Mouse (Mus musculus) liver, embryonic 14.5 days (tissue): ENCODE measurements around the gene Ebf1. TPM values are rescaled to one million over a fixed set of nuclear protein-coding genes. Genes with fewer than 3 reads are reported as not detected.

ENCODE experiments used
- ATAC-seq: fragments of 200-750 bp; cut with Nextera tagmentation; 2 replicates; pipeline ENCODE4 v1.8.0; 2017; ENCODE audit warnings: moderate number of reproducible peaks, mild to moderate bottlenecking, moderate library complexity; ENCODE audit not compliant: insufficient read depth
- DNase-seq, 3 experiments: peaks; one replicate each; pipeline ENCODE4 v3.0.0-alpha.2; 2012 to 2013; ENCODE audit warnings: low read depth in 3 of 3, low spot score in 3 of 3
- H3K27ac ChIP-seq: fragments of 300-500 bp; sonication (generic); 2 replicates; pipeline ENCODE4 v1.5.1; 2014; ENCODE audit warnings: moderate library complexity, mild to moderate bottlenecking, control low read depth, inconsistent platforms
- H3K27me3 ChIP-seq: fragments of 300-500 bp; sonication (generic); 2 replicates; pipeline ENCODE4 v1.6.1; 2014; ENCODE audit warnings: mild to moderate bottlenecking, low read length, moderate library complexity; ENCODE audit not compliant: control insufficient read depth, insufficient read depth
- H3K36me3 ChIP-seq: fragments of 300-500 bp; sonication (generic); replicated peaks from 2 replicates; pipeline ENCODE4 v1.6.1; 2014; ENCODE audit warnings: low read depth; ENCODE audit not compliant: control insufficient read depth, insufficient read depth
- H3K4me1 ChIP-seq, 2 experiments: fragments of 200-500 bp in 1 of 2; fragments of 300-500 bp in 1 of 2; sonication (generic) in 1 of 2; replicated peaks; 2 replicates each; pipeline ENCODE4 v1.6.1; 2012 to 2014; ENCODE audit warnings: antibody characterized with exemption in 1 of 2, inconsistent platforms in 1 of 2, low read length in 1 of 2; ENCODE audit not compliant: control insufficient read depth in 2 of 2, insufficient read depth in 2 of 2
- H3K4me2 ChIP-seq: fragments of 300-500 bp; sonication (generic); 2 replicates; pipeline ENCODE4 v1.6.1; 2014; ENCODE audit warnings: low read depth, mild to moderate bottlenecking, control low read depth, moderate library complexity
- H3K4me3 ChIP-seq, 2 experiments: fragments of 200-500 bp in 1 of 2; fragments of 300-500 bp in 1 of 2; sonication (generic) in 1 of 2; 2 replicates each; pipeline ENCODE4 v1.5.1; 2012 to 2014; ENCODE audit warnings: low read depth in 2 of 2, low read length in 2 of 2, mild to moderate bottlenecking in 2 of 2, control low read depth in 1 of 2, inconsistent platforms in 1 of 2, moderate library complexity in 1 of 2; ENCODE audit not compliant: insufficient read depth in 1 of 2
- H3K9ac ChIP-seq: fragments of 300-500 bp; sonication (generic); replicated peaks from 2 replicates; pipeline ENCODE4 v1.6.1; 2014; ENCODE audit warnings: mild to moderate bottlenecking, control low read depth, moderate library complexity
- H3K9me3 ChIP-seq: fragments of 300-500 bp; sonication (generic); 2 replicates; pipeline ENCODE4 v1.6.1; 2016; ENCODE audit warnings: low read length, mixed read lengths; ENCODE audit not compliant: control insufficient read depth
- CTCF ChIP-seq: IDR thresholded peaks from 2 replicates; pipeline ENCODE4 v1.5.1; 2016; ENCODE audit warnings: antibody characterized with exemption, low read depth, control low read depth
- EP300 ChIP-seq: IDR thresholded peaks from 2 replicates; pipeline ENCODE4 v1.6.1; 2016; ENCODE audit warnings: antibody characterized with exemption, low read depth
- WGBS: fragments of 180-500 bp; shearing (Covaris S2); extraction: QIAGEN DNeasy Blood & Tissue Kit; methylation state at CpG from one replicate; pipeline ENCODE4 v1.1.7; 2014; ENCODE audit not compliant: insufficient replicate concordance; 5-methylcytosine and 5-hydroxymethylcytosine counted together
- polyA plus RNA-seq, 2 experiments: library from polyadenylated mRNA; depleted of rRNA in 1 of 2; stranded (reverse) in 1 of 2; unstranded in 1 of 2; fragments of >200 nt; fragmentation: Nextera tagmentation in 1 of 2; extraction: Ambion mirVana in 1 of 2; gene quantifications; 2 replicates each; pipeline versions ENCODE4 v1.2.1 to v1.2.3; 2012 to 2014

Gene Ebf1
- polyA plus RNA-seq, 2 experiments, result 0.20 to 0.34 TPM

- Histone ChIP-seq H3K9ac (no peak overlapping the region), H3K4me1 (no peaks in the 10 kb centered on the region), H3K4me3 (no peak overlapping the region), H3K27ac (no peak overlapping the region), H3K36me3 (no peaks in the 10 kb centered on the region), H3K9me3 (no peaks in the 10 kb centered on the region), H3K27me3 (no peaks in the 10 kb centered on the region), H3K4me2 (no peak overlapping the region)
- whole genome bisulfite sequencing, result 49% methylated on average over 7 of the region's 7 CpGs
- DNase-seq (no peak), ATAC-seq (no peak)
- TF ChIP-seq CTCF (no peak), EP300 (no peak)
Observed at GRCm38 (mm10) chr11:44744446-44744845, 127.3 kb downstream of the Ebf1 start.

GRCm38 (mm10) chr11:44745946-44746345, 128.8 kb downstream of the Ebf1 start:
- no peak for TF ChIP-seq CTCF
- TF ChIP-seq EP300, result no peak
- DNase-seq, result no peak

GRCm38 (mm10) chr11:44746731-44747130, 129.6 kb downstream of the Ebf1 start:
- 14% methylated on average over 3 of the region's 3 CpGs for WGBS
- no peaks in the 10 kb centered on the region for H3K4me1 ChIP-seq
- ATAC-seq (no peak), DNase-seq (no peak)
- no peaks in the 10 kb centered on the region for H3K27me3 ChIP-seq
- no peak for TF ChIP-seq CTCF
- no peaks in the 10 kb centered on the region for H3K9me3 ChIP-seq
- H3K36me3 ChIP-seq, result no peaks in the 10 kb centered on the region
- H3K4me2 ChIP-seq, result no peak overlapping the region
- no peak overlapping the region for H3K9ac ChIP-seq
- H3K27ac ChIP-seq, result no peak overlapping the region
- H3K4me3 ChIP-seq, result no peak overlapping the region

More at GRCm38 (mm10) chr11:44745946-44746345, 128.8 kb downstream of the Ebf1 start:
- no peak overlapping the region for H3K27ac ChIP-seq
- no peaks in the 10 kb centered on the region for H3K4me1 ChIP-seq
- WGBS, result 47% methylated on average over 2 of the region's 2 CpGs
- no peak overlapping the region for H3K9ac ChIP-seq
- no peaks in the 10 kb centered on the region for H3K9me3 ChIP-seq
- no peak overlapping the region for H3K4me2 ChIP-seq
- no peak overlapping the region for H3K4me3 ChIP-seq
- H3K27me3 ChIP-seq, result no peaks in the 10 kb centered on the region
- no peak for ATAC-seq
- no peaks in the 10 kb centered on the region for H3K36me3 ChIP-seq

GRCm38 (mm10) chr11:44749309-44749708, 132.2 kb downstream of the Ebf1 start:
- Histone ChIP-seq H3K4me3 (no peak overlapping the region), H3K9ac (no peak overlapping the region), H3K27ac (no peak overlapping the region), H3K4me2 (no peak overlapping the region), H3K4me1 (no peaks in the 10 kb centered on the region), H3K36me3 (no peaks in the 10 kb centered on the region), H3K9me3 (no peaks in the 10 kb centered on the region), H3K27me3 (no peaks in the 10 kb centered on the region)
- no peak for ATAC-seq
- no peak for TF ChIP-seq EP300
- TF ChIP-seq CTCF, result no peak
- DNase-seq, result no peak
- WGBS, result 63% methylated on average over 3 of the region's 3 CpGs

GRCm38 (mm10) chr11:44754336-44754735, 137.2 kb downstream of the Ebf1 start:
- no peaks in the 10 kb centered on the region for H3K36me3 ChIP-seq
- no peaks in the 10 kb centered on the region for H3K4me1 ChIP-seq
- no peak overlapping the region for H3K9ac ChIP-seq
- no peak overlapping the region for H3K4me3 ChIP-seq
- DNase-seq (no peak), ATAC-seq (no peak)
- WGBS, result 66% methylated on average over 4 of the region's 4 CpGs
- H3K9me3 ChIP-seq, result no peaks in the 10 kb centered on the region
- H3K4me2 ChIP-seq, result no peak overlapping the region
- no peaks in the 10 kb centered on the region for H3K27me3 ChIP-seq
- TF ChIP-seq EP300 (no peak), CTCF (no peak)
- H3K27ac ChIP-seq, result no peak overlapping the region

GRCm38 (mm10) chr11:44756321-44756720, 139.2 kb downstream of the Ebf1 start:
- DNase-seq, result no peak
- no peak overlapping the region for H3K9ac ChIP-seq
- H3K36me3 ChIP-seq, result no peaks in the 10 kb centered on the region
- H3K4me2 ChIP-seq, result no peak overlapping the region
- H3K4me1 ChIP-seq, result no peaks in the 10 kb centered on the region
- no peak for TF ChIP-seq CTCF
- no peak for TF ChIP-seq EP300
- no peak overlapping the region for H3K27ac ChIP-seq
- H3K4me3 ChIP-seq, result no peak overlapping the region
- WGBS, result 50% methylated on average over 7 of the region's 7 CpGs
- H3K9me3 ChIP-seq, result no peaks in the 10 kb centered on the region
- no peaks in the 10 kb centered on the region for H3K27me3 ChIP-seq
- ATAC-seq, result no peak
